Mouse (Mus musculus): ENCODE results near the gene Sox10. TPM values are rescaled to one million over a fixed set of nuclear protein-coding genes. Genes with fewer than 3 reads are reported as not detected.

The Sox10 gene
- total RNA-seq, 2 experiments from 2014 or later, result 17.1 to 18.7 TPM

GRCm38 (mm10) chr15:79194048-79194447 lies 29.0 kb upstream of the Sox10 start:
- intact Hi-C loops (cut with DNase I), result no loop called here
- peak overlapping the region; percentile 73 for H3K27ac ChIP-seq
- TF ChIP-seq CTCF (IDR thresholded peaks at IDR 0.05), result no peak

GRCm38 (mm10) chr15:79192885-79193845 lies 28.1 kb upstream of the Sox10 start:
- intact Hi-C loops (cut with DNase I), result no loop called here
- Histone ChIP-seq H3K27ac (peak overlapping the region; percentile 73), H3K4me3 (0 out of 2 replicates have a peak overlapping the region, but pooled peaks have one; percentile 7)
- DNase-seq (ENCODE audit: extremely low spot score in 1 of 2, low spot score in 2 of 2), result peak; percentile 24 to 47
- no peak for TF ChIP-seq CTCF (IDR thresholded peaks at IDR 0.05)

More at GRCm38 (mm10) chr15:79194048-79194447, 29.0 kb upstream of the Sox10 start:
- DNase-seq (ENCODE audit: extremely low spot score in 1 of 2, low spot score in 2 of 2), result no peak
- H3K4me3 ChIP-seq, result no peak overlapping the region

GRCm38 (mm10) chr15:79192450-79192849 lies 27.4 kb upstream of the Sox10 start:
- Histone ChIP-seq H3K4me3 (no peak overlapping the region), H3K27ac (peak overlapping the region; percentile 69)
- DNase-seq (ENCODE audit: extremely low spot score in 1 of 2, low spot score in 2 of 2), result no peak
- no peak for TF ChIP-seq CTCF (IDR thresholded peaks at IDR 0.05)
- intact Hi-C loops (cut with DNase I), result no loop called here

- intact Hi-C loops (cut with DNase I), result no loop called here
- peak; percentile 9 for TF ChIP-seq CTCF (IDR thresholded peaks at IDR 0.05)
- Histone ChIP-seq H3K4me3 (no peak overlapping the region), H3K27ac (no peak overlapping the region)
- no peak for DNase-seq (ENCODE audit: extremely low spot score in 1 of 2, low spot score in 2 of 2)
Measured at GRCm38 (mm10) chr15:79191426-79191825, 26.4 kb upstream of the Sox10 start.

GRCm38 (mm10) chr15:79187819-79188218 lies 22.8 kb upstream of the Sox10 start:
- H3K4me3 ChIP-seq, result no peak overlapping the region
- intact Hi-C loops (cut with DNase I), result no loop called here
- H3K27ac ChIP-seq, result no peak overlapping the region
- no peak for DNase-seq (ENCODE audit: extremely low spot score in 1 of 2, low spot score in 2 of 2)
- TF ChIP-seq CTCF (IDR thresholded peaks at IDR 0.05), result no peak

GRCm38 (mm10) chr15:79185213-79185612 lies 20.2 kb upstream of the Sox10 start:
- Histone ChIP-seq H3K4me3 (no peak overlapping the region), H3K27ac (no peak overlapping the region)
- no peak for TF ChIP-seq CTCF (IDR thresholded peaks at IDR 0.05)
- intact Hi-C loops (cut with DNase I), result no loop called here
- DNase-seq (ENCODE audit: extremely low spot score in 1 of 2, low spot score in 2 of 2), result no peak

- Histone ChIP-seq H3K4me3 (no peak overlapping the region), H3K27ac (no peak overlapping the region)
- no peak for TF ChIP-seq CTCF (IDR thresholded peaks at IDR 0.05)
- DNase-seq (ENCODE audit: extremely low spot score in 1 of 2, low spot score in 2 of 2), result no peak
- intact Hi-C loops (cut with DNase I), result no loop called here
Measured at GRCm38 (mm10) chr15:79176905-79177304, 11.9 kb upstream of the Sox10 start.

- Histone ChIP-seq H3K4me3 (no peak overlapping the region), H3K27ac (no peak overlapping the region; the same call in 1 of the 2 replicates)
- TF ChIP-seq CTCF (IDR thresholded peaks at IDR 0.05), result no peak; the same call in 1 of the 2 replicates
- intact Hi-C loops (cut with DNase I), result no loop called here
- no peak for DNase-seq (ENCODE audit: extremely low spot score in 1 of 2, low spot score in 2 of 2)
Measured at GRCm38 (mm10) chr15:79166712-79167111, 1.7 kb upstream of the Sox10 start.

- TF ChIP-seq CTCF (IDR thresholded peaks at IDR 0.05), result no peak
- DNase-seq (ENCODE audit: extremely low spot score in 1 of 2, low spot score in 2 of 2), result no peak
- intact Hi-C loops (cut with DNase I), result no loop called here
- H3K4me3 ChIP-seq, result peak overlapping the region; percentile 31
- H3K27ac ChIP-seq, result peak overlapping the region; percentile 36
Measured at GRCm38 (mm10) chr15:79164251-79164650, 789 bp downstream of the Sox10 start.

- DNase-seq (ENCODE audit: extremely low spot score in 1 of 2, low spot score in 2 of 2), result no peak
- peak overlapping the region; percentile 28; the same call in 1 of the 2 replicates for H3K27ac ChIP-seq
- intact Hi-C loops (cut with DNase I), result no loop called here
- H3K4me3 ChIP-seq, result peak overlapping the region; percentile 31
- TF ChIP-seq CTCF (IDR thresholded peaks at IDR 0.05), result peak; percentile 29
Measured at GRCm38 (mm10) chr15:79162822-79163221, 2.2 kb downstream of the Sox10 start.

GRCm38 (mm10) chr15:79162301-79162700 lies 2.7 kb downstream of the Sox10 start:
- no peak for DNase-seq (ENCODE audit: extremely low spot score in 1 of 2, low spot score in 2 of 2)
- intact Hi-C loops (cut with DNase I), result no loop called here
- H3K27ac ChIP-seq, result peak overlapping the region; percentile 17; the same call in 1 of the 2 replicates
- TF ChIP-seq CTCF (IDR thresholded peaks at IDR 0.05), result no peak
- peak overlapping the region; percentile 31 for H3K4me3 ChIP-seq

GRCm38 (mm10) chr15:79155572-79155971 lies 9.5 kb downstream of the Sox10 start:
- no peak for TF ChIP-seq CTCF (IDR thresholded peaks at IDR 0.05)
- intact Hi-C loops (cut with DNase I), result no loop called here
- no peak for DNase-seq (ENCODE audit: extremely low spot score in 1 of 2, low spot score in 2 of 2)

More at GRCm38 (mm10) chr15:79155572-79155971, 9.5 kb downstream of the Sox10 start:
- Histone ChIP-seq H3K27ac (no peak overlapping the region), H3K4me3 (no peak overlapping the region)

Data from left cerebral cortex, adult 2 months (tissue).